Mouse (Mus musculus): ENCODE results near the gene 4921504E06Rik.

GRCm38 (mm10) chr2:19449308-19449707 lies 104.4 kb downstream of the 4921504E06Rik start:
- TF ChIP-seq CTCF (IDR thresholded peaks at IDR 0.05; ENCODE audit: low read depth, low read length) (no peak), GATA2 (IDR thresholded peaks at IDR 0.05; ENCODE audit: borderline replicate concordance, low read depth, low read length) (no peak), GATA1 (IDR thresholded peaks at IDR 0.05; ENCODE audit: borderline replicate concordance, low read length) (no peak)

Measured in G1E (cell line).